Mouse (Mus musculus): ENCODE measurements around the gene Fgf22. TPM values are rescaled to one million over a fixed set of nuclear protein-coding genes. Genes with fewer than 3 reads are reported as not detected.

Gene Fgf22
- polyA plus RNA-seq (2014; fragmentation: Nextera tagmentation; extraction: Ambion mirVana): 0.30 and 0.41 TPM in 2 replicates

DNA sequence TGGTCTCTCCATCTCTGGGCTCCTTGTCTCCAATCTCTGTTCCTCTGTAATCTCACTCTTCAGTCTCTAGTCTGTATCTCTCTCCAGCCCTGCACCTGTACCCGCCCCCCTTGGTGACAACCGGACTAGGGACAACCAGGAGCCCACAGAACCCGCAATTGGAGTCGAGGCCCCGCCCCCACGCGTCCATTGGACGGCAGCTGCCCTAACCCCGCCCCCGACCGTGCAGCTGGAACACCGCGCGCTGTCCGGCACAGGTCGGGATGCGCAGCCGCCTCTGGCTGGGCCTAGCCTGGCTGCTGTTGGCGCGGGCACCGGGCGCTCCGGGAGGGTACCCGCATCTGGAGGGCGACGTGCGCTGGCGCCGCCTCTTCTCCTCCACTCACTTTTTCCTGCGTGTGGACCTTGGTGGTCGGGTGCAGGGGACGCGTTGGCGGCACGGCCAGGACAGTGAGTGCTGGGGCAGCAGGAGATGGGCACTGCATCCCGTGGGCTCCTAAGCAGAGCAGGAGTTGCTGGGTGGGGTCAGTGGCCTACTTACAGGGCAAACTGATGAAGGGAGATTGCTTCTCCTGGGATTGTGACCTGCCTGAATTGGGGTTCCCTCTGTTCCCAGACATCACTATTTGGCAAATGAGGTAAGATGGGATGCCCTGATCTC lies at the start of gene Fgf22:
Gene Fgf22, plus strand, starts transcription at position 221 of the 661 bp plus-strand sequence.
- Histone ChIP-seq H3K4me3 (ENCODE audit: low read depth, low read length) (peak within 1 kb of the TSS; percentile 20), H3K9ac (peak within 1 kb of the TSS; percentile 32), H3K4me2 (peak within 1 kb of the TSS; percentile 60), H3K27me3 (ENCODE audit: insufficient read depth, low read length) (no peaks in the 10 kb centered on the region), H3K36me3 (ENCODE audit: insufficient read depth) (peaks cover 38% of the 10 kb centered on the region), H3K27ac (ENCODE audit: low read depth) (no peak within 1 kb of the TSS), H3K4me1 (ENCODE audit: insufficient read depth) (peaks cover 5% of the 10 kb centered on the region; the same call in 1 of the 2 replicates), H3K9me3 (ENCODE audit: low read depth, low read length) (no peaks in the 10 kb centered on the region)
- WGBS: 2% methylated on average over 36 of the region's 36 CpGs
- DNase-seq: peak; percentile 72
- peak; percentile 85 for ATAC-seq (ENCODE audit: insufficient read depth)
- no peak for TF ChIP-seq CTCF (IDR thresholded peaks at IDR 0.05; ENCODE audit: low read depth)

- ATAC-seq (ENCODE audit: insufficient read depth) (no peak), DNase-seq (no peak)
- peak overlapping the region; percentile 77 for H3K4me2 ChIP-seq
- H3K27ac ChIP-seq (ENCODE audit: low read depth): peak overlapping the region; percentile 30; the same call in 1 of the 2 replicates
- H3K4me1 ChIP-seq (ENCODE audit: insufficient read depth): peaks cover 8% of the 10 kb centered on the region
- peak overlapping the region; percentile 81 for H3K4me3 ChIP-seq (ENCODE audit: low read depth, low read length)
- peaks cover 48% of the 10 kb centered on the region for H3K36me3 ChIP-seq (ENCODE audit: insufficient read depth)
- H3K27me3 ChIP-seq (ENCODE audit: insufficient read depth, low read length): no peaks in the 10 kb centered on the region
- WGBS: 67% methylated on average over 5 of the region's 5 CpGs
- no peaks in the 10 kb centered on the region for H3K9me3 ChIP-seq (ENCODE audit: low read depth, low read length)
- no peak for TF ChIP-seq CTCF (IDR thresholded peaks at IDR 0.05; ENCODE audit: low read depth)
- H3K9ac ChIP-seq: peak overlapping the region; percentile 94
Measured at GRCm38 (mm10) chr10:79705951-79706350, 48.9 kb upstream of the Fgf22 start.

DNA sequence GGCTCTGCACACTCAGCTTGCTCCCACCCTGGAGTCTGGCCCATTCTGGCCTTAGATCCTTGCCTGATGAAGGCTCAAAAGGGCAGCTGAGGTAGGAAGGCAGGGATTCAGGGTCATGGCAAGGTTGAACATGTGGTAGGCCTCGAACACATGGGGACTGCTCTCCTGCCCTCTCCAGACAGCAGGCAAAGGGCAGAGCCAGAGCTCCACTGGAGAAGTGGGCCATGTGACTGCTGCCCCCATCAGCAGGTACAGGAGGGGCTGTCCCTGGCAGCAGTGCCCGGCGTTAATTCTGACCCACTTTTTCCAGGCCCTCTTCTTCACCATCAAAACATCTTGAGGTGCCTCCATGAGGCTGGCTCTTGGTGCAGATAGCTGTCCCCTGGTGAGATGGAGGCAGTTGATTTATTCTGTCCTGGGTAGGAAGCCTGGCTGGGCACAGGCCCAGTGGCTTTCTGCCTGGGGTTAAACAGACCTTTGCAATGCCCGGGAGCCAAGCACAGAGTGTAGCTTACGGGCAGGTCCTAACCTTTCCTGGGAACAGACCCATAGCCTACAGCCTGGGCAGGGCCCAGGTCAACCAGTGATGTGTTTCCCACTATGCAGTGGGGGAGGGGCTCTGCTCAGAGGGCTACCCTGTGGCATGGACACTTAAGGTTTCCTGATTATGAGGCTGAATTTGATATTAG lies 48.3 kb upstream of the Fgf22 start:
- H3K9ac ChIP-seq: peak overlapping the region; percentile 94
- TF ChIP-seq CTCF (IDR thresholded peaks at IDR 0.05; ENCODE audit: low read depth): no peak
- H3K27ac ChIP-seq (ENCODE audit: low read depth): no peak overlapping the region; the same call in 1 of the 2 replicates
- 73% methylated on average over 5 of the region's 5 CpGs for WGBS
- DNase-seq (no peak), ATAC-seq (ENCODE audit: insufficient read depth) (no peak)
- peaks cover 54% of the 10 kb centered on the region for H3K36me3 ChIP-seq (ENCODE audit: insufficient read depth)
- H3K4me1 ChIP-seq (ENCODE audit: insufficient read depth): peaks cover 6% of the 10 kb centered on the region
- H3K9me3 ChIP-seq (ENCODE audit: low read depth, low read length): no peaks in the 10 kb centered on the region
- no peaks in the 10 kb centered on the region for H3K27me3 ChIP-seq (ENCODE audit: insufficient read depth, low read length)
- peak overlapping the region; percentile 81 for H3K4me3 ChIP-seq (ENCODE audit: low read depth, low read length)
- peak overlapping the region; percentile 77 for H3K4me2 ChIP-seq

DNA sequence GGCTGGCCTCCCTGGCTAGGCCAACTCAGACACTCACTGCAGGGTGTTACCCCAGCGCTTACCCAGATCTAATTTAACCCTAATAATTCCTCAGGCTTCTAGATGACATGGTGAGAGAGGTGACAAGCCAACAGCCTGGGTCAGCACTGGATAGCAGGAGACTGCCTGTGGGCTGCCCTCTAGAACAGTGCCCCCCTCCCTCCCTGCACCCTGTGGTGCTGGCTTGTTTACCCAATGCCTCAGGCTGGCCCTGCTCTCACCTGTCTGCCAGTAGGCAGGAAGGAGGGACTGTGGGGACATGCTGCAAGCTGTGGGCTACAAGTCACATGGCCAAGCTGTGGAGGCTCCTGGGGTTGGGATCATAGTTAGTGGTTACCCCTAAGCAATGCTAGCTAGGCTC lies 47.7 kb upstream of the Fgf22 start:
- DNase-seq: no peak
- 75% methylated on average over 1 of the region's 1 CpGs for WGBS
- no peak overlapping the region for H3K9ac ChIP-seq

GRCm38 (mm10) chr10:79707759-79708158 lies 47.1 kb upstream of the Fgf22 start:
- Histone ChIP-seq H3K4me2 (peak overlapping the region; percentile 77), H3K36me3 (ENCODE audit: insufficient read depth) (peaks cover 62% of the 10 kb centered on the region), H3K4me1 (ENCODE audit: insufficient read depth) (peaks cover 6% of the 10 kb centered on the region), H3K9me3 (ENCODE audit: low read depth, low read length) (no peaks in the 10 kb centered on the region), H3K27ac (ENCODE audit: low read depth) (no peak overlapping the region), H3K27me3 (ENCODE audit: insufficient read depth, low read length) (no peaks in the 10 kb centered on the region), H3K4me3 (ENCODE audit: low read depth, low read length) (no peak overlapping the region), H3K9ac (no peak overlapping the region)
- ATAC-seq (ENCODE audit: insufficient read depth): no peak
- 47% methylated on average over 4 of the region's 4 CpGs for WGBS
- no peak for TF ChIP-seq CTCF (IDR thresholded peaks at IDR 0.05; ENCODE audit: low read depth)
- DNase-seq: no peak

More for the DNA sequence above, 47.7 kb upstream of the Fgf22 start:
- no peak overlapping the region for H3K27ac ChIP-seq (ENCODE audit: low read depth)
- no peak for ATAC-seq (ENCODE audit: insufficient read depth)
- TF ChIP-seq CTCF (IDR thresholded peaks at IDR 0.05; ENCODE audit: low read depth): no peak
- no peaks in the 10 kb centered on the region for H3K9me3 ChIP-seq (ENCODE audit: low read depth, low read length)
- H3K36me3 ChIP-seq (ENCODE audit: insufficient read depth): peaks cover 60% of the 10 kb centered on the region
- H3K4me3 ChIP-seq (ENCODE audit: low read depth, low read length): peak overlapping the region; percentile 81; the same call in 1 of the 2 replicates
- H3K27me3 ChIP-seq (ENCODE audit: insufficient read depth, low read length): no peaks in the 10 kb centered on the region
- H3K4me2 ChIP-seq: peak overlapping the region; percentile 77
- peaks cover 6% of the 10 kb centered on the region for H3K4me1 ChIP-seq (ENCODE audit: insufficient read depth)

- no peak overlapping the region for H3K4me3 ChIP-seq (ENCODE audit: low read depth, low read length)
- H3K4me1 ChIP-seq (ENCODE audit: insufficient read depth): peaks cover 6% of the 10 kb centered on the region
- WGBS: 83% methylated on average over 21 of the region's 21 CpGs
- no peak overlapping the region for H3K27ac ChIP-seq (ENCODE audit: low read depth)
- peaks cover 62% of the 10 kb centered on the region for H3K36me3 ChIP-seq (ENCODE audit: insufficient read depth)
- ATAC-seq (ENCODE audit: insufficient read depth): no peak
- 0 out of 2 replicates have a peak overlapping the region, but pooled peaks have one; percentile 1 for H3K4me2 ChIP-seq
- no peak for TF ChIP-seq CTCF (IDR thresholded peaks at IDR 0.05; ENCODE audit: low read depth)
- H3K9ac ChIP-seq: no peak overlapping the region
- H3K27me3 ChIP-seq (ENCODE audit: insufficient read depth, low read length): no peaks in the 10 kb centered on the region
- DNase-seq: no peak
- no peaks in the 10 kb centered on the region for H3K9me3 ChIP-seq (ENCODE audit: low read depth, low read length)
Measured at GRCm38 (mm10) chr10:79708668-79709067, 46.2 kb upstream of the Fgf22 start.

DNA sequence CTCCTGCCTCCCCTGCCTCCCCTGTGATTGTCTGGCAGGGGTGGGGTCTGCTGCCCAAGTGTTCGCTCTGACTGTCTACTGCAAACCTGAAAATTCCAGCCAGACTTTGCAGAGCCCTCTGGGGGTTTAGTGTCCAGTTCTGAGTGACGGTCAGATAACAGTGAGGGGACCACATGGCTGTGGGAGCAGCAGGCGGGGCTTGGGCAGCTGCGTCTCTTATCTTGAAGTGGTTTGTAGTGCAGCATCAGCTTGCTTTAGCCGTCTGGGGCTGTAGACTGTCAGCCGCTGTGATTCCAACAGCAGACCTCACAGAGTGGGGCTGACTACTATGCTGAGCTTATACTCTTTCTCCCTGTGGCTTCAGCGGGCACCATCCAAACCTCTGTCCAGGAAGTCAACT lies 45.6 kb upstream of the Fgf22 start:
- no peak for DNase-seq
- Histone ChIP-seq H3K9me3 (ENCODE audit: low read depth, low read length) (no peaks in the 10 kb centered on the region), H3K4me1 (ENCODE audit: insufficient read depth) (peaks cover 6% of the 10 kb centered on the region), H3K4me3 (ENCODE audit: low read depth, low read length) (no peak overlapping the region), H3K36me3 (ENCODE audit: insufficient read depth) (peaks cover 62% of the 10 kb centered on the region), H3K27me3 (ENCODE audit: insufficient read depth, low read length) (no peaks in the 10 kb centered on the region), H3K9ac (peak overlapping the region; percentile 22; the same call in 1 of the 2 replicates), H3K4me2 (no peak overlapping the region), H3K27ac (ENCODE audit: low read depth) (no peak overlapping the region)
- no peak for ATAC-seq (ENCODE audit: insufficient read depth)
- TF ChIP-seq CTCF (IDR thresholded peaks at IDR 0.05; ENCODE audit: low read depth): no peak
- 48% methylated on average over 7 of the region's 7 CpGs for WGBS
